Mouse (Mus musculus): ENCODE measurements at regions not wholly inside any gene's neighbourhood (a gene's known extent, or its start where the extent isn't known, plus 50 kb on each side); places are given as distances from the start of the nearest gene placed in this dataset.
A peak's percentile ranks its signal among the peaks of the same experiment; 100 is the strongest.
"Not testable (repeated sequence)": the region's sequence is repeated elsewhere in the genome, so short reads cannot be mapped to it uniquely, and the experiment has no call there.

DNA sequence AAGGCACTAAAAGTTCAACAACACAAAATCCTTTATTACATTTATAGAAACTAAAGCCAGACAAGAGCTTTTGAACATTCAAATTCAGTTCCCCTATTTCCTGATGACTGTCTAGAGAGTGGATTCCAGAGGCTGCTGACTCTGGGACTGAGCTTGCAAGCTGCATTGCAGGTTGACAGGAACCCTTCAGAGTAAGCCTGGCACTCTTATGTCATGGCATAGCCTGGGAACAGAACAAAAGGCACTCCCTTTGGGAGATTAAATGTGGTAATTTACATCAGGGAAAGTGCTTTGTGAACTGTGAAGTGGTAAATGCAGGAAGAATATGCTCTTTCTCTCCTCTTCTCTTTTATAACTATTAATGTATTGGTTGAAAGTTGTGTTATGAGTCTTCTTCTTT is 847.3 kb downstream of the Bcl11a start:
- DNase-seq = no peak

DNA sequence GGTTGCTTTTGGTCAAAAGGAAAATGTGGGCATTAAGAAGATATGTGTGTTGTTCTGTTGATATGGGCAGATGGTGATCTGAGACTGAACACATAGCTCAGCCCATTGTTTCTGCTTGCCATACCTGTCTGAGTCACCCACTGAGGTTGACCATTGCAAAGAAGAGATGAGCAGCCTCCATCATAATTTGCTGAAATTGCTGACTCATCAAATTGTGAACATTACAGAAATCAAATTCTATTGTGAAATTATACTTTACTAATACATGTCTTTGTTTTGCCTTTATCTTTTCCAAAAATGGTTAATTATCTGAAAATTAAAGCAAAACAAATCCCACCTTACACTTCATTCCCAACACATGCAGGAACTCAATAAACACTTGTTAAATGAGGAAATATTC is 865.8 kb downstream of the Bcl11a start:
- no peak for DNase-seq

DNA sequence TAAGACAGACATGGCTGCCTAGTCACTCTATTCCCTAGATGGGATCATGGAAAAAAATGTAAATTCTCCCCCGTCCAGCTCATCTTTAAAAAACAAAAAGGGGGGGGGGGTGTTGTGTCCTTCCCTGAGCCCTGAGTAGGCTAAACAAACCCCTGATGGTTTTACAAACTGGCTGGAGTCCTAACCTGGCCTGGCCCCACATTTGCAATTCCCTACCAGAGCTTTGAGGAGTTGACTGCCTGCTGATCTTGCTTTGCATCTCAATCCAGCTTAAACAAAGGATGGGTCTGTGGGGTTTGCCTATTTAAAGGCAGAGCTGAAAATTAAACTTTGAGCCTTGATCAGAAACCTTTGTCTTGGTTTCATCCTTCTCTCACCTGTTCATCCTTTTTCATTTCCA is 873.3 kb downstream of the Bcl11a start:
- no peak for DNase-seq

DNA sequence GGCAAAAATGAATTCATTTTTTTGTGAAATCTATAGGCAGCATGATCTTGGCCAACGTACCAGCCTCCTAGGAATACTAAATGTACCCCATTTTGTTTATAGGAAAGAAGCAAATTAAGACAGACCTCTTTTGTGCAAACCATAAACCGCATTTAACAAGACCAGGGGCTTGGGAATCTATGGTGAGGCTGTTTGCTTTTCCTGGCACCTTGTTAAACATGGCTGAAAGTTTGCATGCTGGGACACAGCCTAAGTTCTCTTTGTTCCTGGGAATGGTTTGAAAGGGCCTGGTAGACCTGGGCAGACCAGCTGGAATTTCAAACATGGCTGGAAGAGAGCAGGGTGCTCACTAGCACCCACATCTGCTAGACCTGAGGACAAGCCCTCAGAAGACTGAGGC is 894.5 kb downstream of the Bcl11a start:
- DNase-seq = no peak

DNA sequence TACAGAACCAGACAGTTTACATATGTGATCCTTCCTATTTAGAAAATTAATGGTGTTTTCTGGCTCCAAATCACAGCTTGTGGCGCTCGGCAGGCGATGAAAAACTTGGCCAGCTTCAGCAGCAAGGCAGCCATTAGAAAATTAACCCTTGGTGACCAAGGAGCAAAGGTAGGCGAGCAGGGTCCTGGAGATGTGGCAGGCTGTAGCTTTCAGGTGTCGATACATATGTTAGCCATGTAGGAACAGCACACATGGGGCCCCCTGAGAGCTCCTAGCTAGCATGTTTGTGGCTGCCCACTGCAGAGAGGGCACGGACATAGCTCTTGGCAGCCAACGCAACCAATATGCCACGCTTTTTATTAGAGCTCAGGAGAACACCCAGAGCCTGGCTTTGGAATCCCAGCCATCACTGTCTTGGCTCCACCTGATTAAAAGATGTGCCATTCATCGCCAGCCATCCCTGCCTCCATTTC is 902.4 kb downstream of the Bcl11a start:
- DNase-seq = no peak

DNA sequence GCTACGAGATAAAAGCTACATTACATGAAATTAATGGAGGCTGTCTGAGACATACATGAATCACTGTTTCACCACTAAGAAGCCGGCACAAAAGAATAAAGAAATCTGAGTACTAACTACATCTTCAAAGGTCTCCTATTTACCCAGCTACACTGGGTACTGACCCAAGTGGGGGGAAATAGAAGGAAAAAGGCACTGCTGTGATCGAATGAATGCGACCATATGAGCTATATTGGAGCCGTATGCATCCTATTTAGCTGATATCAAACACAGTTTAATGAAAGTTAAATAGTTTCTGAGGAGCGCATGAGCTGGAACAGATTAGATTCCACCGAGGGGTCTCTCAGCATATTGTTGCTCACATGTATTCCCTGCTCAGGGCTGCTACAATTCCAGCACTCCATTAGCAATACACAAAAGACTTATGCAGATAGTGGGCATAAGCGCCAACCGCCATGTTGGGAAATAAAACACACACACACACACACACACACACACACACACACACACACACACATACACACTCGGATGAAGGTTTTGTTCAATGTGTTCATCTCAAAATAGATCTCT is 905.3 kb downstream of the Bcl11a start:
- DNase-seq = no peak

DNA sequence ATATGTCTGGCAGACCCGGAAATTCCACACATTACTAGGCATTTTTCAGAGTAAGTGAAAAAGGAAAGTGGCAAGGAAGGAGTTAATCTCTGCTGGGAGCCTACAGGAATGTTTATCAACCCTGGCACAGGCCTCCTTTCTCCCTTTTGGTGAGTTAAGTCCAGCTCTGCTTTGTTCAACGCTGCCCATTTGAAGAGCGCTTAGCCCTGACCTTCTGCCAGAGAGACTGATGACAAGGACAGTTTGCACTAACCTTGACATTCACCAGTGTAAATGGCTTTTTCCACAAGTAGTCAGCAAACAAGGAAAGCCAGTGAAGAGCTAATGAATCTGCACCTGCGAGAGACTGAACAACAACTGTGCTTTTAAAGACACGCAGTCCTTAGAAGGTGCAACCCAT is 927.6 kb downstream of the Bcl11a start:
- DNase-seq = no peak

DNA sequence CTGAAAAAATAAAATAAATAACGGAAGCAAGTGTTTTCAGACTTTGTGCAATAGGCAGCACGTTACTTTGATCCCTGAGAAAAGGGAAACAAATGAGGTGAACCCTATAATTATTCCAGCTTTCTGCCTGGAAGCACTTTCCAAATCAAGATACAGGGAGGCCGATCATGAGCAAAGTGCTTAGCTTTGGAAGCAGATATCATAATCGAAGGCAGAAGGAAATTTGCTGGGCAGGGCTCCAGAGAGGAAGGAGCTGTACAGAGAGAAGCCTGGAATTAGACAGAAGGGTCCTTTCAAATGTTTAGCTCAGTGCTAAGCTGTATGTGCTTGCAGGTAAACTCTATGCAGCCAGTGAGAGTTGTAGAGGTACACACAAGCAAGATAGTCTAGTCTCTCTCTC is 948.9 kb downstream of the Bcl11a start:
- DNase-seq = no peak

DNA sequence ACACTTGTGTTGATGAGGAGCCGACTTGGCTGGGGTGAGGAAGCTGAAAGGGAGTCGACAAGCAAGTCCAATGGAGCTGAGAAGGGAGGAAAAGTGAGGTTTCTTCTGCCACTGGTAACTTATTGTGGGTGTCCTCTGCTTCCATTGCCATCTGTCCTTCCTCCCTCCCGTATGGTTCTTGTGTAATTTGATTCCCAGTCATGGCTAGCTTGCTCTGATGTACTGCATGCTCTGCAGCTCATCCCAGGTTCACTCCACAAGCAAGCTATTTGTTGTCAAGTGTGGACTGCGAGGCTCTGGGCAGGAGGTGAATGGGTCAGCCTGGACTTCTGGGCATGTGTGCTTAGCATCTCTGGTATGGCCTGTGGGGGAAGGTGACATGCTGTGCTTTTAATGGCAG is 963.1 kb downstream of the Bcl11a start:
- no peak for DNase-seq

DNA sequence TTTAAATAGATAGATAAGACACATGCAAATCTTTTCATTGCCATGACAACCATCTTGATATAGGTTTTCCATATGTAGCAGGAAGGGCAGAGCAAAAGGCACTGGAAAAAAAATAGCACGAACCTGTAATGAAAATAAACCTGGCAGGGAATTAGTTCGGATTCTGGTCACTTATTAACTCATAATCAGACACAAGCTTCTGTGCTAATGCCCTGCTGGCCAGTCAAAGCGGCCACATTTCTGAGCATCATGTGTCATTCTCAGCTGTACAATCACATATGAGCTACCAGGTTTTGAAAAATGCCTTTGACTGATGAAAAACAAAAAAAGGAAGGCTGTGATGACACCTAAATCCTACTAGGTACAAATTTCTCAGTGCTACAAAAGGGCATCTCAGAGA is 964.9 kb downstream of the Bcl11a start:
- DNase-seq = no peak

DNA sequence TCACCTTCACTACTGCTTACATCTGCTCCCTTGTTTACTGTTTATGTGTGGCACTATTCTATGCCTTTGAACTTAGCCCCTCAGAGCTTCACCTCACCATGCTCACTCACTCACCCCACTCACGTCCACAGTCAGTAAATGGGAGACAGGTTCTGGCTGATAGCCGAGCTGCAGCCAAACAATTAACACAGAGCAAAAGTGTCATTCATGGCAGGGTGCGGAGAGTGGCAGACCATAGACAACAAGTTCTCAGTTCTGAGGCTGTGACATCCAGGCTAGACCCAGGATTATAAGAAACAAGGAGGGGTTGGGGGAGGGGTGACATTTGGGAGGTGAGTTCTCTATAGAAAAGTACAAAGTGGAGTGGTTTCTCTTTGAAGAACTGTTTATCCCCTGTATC is 967.5 kb downstream of the Bcl11a start:
- DNase-seq = no peak

DNA sequence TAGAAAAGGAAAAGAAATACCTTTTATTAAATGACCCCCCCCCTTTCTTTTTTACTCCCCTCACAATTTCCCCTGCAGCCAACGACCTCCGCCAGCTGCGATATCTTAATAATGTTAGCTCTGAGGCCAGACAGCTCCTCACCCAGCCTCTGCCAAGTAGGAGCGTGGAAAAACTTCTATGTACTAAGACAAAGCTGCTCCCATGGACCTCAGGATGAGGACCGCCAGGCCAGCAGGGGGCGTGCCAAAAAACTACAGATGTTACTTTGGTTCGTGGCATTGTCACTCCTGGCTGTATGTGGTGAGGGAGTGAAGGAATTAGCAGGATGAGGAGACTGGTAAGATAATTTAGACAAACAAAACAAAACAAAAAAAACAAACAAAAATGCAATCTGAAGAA is 968.1 kb downstream of the Bcl11a start:
- DNase-seq = peak; percentile 24

DNA sequence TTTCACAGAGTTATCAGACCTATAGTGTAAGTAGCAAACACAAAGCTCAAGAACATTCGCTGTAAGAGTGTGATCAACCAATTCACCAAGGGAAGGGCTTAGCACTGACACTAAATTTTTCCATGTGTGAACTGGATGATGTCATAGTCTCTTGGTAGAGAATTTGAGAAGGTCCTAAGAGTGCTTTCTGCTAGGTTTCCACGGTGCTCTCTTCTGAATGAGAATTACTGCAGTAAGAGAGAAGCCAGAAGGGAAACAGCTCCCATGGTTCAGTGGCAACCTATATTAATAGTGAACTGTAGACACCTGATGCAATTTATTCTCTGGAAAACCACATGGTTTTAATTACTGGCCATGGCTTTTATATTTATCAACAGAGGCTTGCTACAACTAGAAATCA is 977.8 kb downstream of the Bcl11a start:
- DNase-seq = no peak

DNA sequence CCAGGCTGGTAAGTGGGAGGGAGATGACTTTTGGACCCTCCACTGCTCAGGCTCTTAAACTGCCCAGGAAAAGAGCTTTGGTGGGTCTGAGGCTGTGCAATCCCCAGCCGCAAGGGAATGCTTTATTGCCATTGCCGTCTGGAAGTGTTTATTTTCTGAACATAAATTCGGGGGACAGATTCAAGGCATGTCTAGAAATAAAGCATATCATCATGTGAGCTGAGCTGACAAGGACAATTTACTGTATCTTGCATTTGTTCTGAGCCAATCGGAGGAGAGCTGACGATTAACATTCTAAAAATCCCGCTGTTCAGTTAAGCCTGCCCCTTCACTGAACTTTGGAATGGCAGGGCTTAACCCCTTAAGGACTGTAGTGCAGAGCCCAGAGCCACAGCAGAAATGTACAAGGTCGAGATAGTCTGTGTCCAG is 979.3 kb downstream of the Bcl11a start:
- DNase-seq = peak; percentile 22

DNA sequence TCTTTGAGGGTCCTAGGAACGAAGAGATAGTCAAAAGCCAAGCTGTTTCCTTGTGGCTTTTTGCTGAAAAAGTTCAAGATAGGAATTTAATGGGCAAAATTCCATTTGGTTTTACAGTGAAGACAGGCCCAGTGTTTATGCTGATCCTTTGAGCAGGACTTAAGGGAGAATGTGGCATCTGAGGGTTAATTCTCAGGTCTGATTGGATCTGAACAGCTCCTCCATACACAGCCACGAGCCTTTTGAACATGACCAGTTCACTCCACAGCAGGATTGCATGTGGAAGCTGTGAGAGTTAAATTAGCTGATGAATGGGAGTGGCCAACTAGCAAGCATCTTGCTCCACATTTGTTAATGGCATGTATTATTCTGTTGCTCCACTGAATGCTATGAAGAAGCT is 979.7 kb downstream of the Bcl11a start:
- DNase-seq = no peak

DNA sequence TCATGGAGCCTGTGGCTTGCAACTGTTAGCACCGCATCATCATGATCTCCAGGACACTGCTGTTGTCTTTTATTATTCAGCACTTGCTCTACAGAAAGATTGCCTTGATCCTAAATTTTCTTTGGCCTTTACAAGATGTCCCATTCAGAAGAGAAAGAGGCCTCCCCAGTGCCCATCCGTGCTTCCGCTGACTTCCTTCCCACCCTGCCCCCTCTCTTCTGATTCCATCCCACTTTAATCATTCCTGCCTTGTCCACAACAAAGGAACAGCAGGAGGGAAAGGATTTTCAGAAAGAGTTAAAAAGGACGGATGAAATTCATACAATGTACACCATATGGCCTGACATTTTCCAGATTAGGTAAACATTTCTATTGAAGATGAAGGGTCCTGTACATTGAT is 985.2 kb downstream of the Bcl11a start:
- DNase-seq = no peak

DNA sequence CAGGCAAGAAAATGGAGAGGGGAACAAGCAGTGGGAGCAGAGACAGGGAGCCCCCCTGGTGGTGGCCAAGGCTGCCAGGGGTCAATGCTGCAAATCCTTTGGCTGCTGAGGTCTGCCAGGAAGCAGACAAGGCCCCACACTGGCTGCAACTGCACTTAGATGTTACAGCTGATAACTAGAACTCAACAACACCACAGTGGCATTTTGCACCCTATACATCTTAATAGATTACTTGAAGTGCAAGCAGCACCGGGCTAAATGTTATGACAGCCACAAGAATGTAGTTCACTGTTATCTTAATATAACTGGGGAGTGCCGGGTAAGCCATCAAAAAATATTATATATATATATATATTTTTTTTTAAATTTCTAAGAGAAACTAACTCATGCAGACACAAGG is 986.1 kb downstream of the Bcl11a start:
- no peak for DNase-seq

DNA sequence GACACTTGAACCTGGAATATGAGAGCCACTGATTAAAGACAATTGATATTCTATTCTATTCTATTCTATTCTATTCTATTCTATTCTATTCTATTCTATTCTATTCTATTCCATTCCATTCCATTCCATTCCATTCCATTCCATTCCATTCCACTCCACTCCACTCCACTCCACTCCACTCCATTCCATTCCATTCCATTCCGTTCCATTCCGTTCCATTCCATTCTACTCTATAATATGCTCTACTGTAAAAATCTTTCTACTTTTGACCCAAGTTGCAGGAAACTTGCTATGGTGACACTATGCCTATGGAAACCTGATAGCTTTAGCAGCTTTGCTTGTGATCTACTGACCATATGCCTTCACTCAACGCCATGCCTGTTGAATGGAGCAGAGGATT is 1022.1 kb downstream of the Bcl11a start:
- DNase-seq = not testable (repeated sequence)

DNA sequence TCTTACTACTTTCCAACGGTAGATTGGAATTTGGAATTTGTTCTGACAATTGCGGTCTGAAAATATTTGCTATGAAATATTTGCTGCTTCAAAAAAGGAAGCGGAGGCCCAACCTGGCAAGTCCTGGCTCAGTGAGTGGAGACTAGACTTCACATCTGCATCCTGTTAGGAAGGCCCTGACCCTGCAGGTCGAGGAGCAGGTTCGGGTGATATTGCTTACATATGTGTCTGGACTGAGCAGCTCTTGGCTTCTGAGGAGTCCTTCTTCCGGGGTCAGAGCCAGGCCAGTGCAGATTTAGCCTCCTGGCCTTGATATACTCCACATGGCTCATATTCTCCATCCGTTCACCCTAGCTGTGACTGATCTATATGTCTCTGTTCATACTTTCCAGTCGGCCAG is 1026.6 kb downstream of the Bcl11a start:
- DNase-seq = peak; percentile 39

DNA sequence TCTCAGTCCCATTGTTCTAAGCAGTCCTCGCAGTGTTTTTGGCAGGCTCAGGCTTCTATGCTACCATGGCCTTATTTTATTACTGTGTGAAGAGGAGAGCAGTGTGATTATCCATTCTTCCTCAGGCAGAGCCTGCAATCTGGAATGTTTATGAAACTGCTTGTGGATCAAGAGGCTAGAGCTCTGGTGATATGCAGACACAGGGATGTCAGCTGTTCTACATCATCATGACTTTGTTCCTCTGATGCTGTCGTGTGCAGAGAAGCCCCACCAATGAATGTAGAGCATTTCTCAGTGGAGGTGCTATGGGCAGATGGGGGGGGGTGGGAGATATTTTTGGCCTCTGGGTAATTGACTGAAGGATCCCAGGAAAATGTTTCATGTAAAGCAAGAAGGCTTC is 1046.6 kb downstream of the Bcl11a start:
- DNase-seq = no peak

DNA sequence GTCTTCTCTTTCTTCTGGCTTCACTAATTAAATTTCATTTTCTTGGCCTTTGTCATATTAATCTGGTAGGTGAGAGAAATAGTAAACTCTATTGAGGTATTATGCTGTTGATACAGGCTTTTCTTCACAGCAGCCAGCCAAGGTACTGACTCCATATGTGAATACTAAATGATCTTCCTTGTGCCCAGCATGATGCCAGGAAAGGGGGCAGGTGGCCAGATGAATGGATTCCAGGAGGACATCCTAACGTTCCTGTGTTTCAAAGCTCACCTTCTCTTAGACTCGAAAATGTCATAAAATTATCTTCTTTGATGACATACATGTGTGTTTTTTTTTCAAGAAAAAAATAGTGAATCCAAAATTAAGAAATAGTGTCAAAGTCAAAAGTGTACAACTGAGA is 1064.4 kb downstream of the Bcl11a start:
- DNase-seq = no peak

DNA sequence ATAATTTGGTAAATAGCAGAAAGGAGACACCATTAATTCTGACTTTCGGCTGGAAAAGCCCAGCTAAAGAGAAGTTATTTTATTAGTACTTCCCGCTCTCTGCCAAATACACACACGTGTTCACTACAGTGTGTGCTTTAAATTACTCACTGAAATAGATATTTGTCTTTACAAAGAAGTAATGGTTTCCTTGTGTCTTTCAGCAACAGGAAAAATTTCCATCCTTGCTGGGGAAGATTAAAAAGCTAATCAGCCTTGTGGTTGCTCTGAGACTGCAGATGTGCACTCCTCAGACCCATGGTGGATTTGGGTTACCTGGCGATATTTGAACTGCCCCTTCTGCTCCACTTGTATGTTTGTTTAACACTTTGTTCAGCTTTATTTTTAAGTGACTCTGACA is 1065.0 kb downstream of the Bcl11a start:
- no peak for DNase-seq

DNA sequence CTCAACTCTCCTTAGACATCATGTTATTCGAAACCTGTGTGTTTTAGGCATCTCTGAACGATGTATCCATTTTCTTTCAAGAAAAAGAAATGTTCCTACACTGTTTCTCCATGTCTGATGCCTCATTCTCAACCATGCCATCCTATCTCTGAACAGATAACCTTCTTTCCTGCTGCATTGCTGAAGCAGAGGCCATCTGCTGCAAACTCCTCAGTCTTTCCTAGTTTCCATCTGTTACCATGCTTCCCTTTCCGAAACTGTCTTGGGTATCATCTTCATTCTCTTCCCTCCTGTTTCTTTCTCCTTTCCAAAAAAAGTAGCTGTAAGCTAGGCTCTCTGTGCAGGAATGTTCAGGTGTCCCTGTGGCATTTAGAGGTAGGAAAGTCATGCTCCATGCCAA is 1063.3 kb downstream of the 5730522E02Rik start:
- no peak for DNase-seq

DNA sequence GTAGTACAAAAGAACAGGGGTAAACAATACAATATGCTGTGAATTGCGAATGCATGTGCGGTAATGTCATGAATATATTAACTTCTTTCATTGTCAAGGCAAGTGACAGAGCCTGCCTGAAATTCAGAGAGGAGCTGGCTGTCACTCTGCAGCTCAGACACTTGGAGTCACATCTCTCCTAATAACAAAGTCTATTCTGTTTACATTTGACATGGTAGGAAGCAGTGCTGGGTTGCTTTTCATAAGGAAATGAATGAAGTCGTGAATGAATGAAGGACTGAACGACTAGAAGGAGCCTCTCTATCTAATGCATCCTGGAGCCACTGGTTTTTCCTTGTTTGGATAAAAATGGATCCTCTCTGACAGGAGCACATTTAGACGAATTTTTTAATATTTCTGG is 1053.9 kb downstream of the 5730522E02Rik start:
- no peak for DNase-seq

DNA sequence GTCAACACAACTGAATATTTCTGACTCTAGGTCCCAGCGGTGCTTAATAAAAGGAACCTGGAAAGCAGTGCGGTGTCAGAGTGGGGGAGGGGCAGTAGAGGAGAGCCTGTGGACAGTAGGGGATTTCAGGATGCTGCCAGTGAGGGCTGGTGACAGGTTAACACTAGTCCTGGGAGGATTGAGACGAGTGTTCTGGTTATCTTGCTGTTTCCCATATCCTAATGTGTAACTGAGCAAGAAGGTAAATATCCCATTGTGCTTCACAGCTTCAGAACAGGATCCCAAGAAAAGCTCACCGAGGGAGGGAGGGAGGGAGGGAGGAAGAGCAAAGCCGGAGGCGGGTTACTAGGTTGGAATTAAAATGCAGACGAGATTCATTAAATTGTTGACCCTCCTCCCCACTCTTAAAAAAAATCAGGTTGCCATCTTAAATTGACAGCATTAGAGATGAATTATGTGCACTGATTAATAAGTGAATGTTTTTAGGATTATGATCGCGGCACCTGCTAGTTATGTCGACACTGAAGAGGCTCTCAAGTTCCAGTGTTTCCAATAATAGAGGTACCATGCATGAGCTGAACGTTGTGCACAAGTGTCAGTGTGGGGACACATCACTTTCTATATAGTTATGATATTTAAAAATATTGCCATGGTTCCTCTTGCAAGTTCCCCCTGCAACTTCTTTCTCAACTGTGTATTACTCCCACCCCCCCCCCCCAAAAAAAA is 1053.3 kb downstream of the 5730522E02Rik start:
- no peak for DNase-seq
